Mouse (Mus musculus): ENCODE measurements at regions not wholly inside any gene's neighbourhood (a gene's known extent, or its start where the extent isn't known, plus 50 kb on each side); places are given as distances from the start of the nearest gene placed in this dataset.
"Not testable (repeated sequence)": the region's sequence is repeated elsewhere in the genome, so short reads cannot be mapped to it uniquely, and the experiment has no call there.

GRCm38 (mm10) chr15:38419621-38420020 is 994.3 kb downstream of the 4930447A16Rik start:
- WGBS: 38% methylated on average over 7 of the region's 7 CpGs
- no peak overlapping the region for H3K4me3 ChIP-seq (ENCODE audit: low read length)
- H3K9me3 ChIP-seq (ENCODE audit: control insufficient read depth, low read length): no peaks in the 10 kb centered on the region
- peak overlapping the region; percentile 43; the same call in 1 of the 2 replicates for H3K27ac ChIP-seq (ENCODE audit: low read length)
- H3K4me2 ChIP-seq (ENCODE audit: low read depth, low read length): no peak overlapping the region
- no peaks in the 10 kb centered on the region for H3K27me3 ChIP-seq (replicated peaks; ENCODE audit: control insufficient read depth, insufficient read depth, low read length)
- H3K4me1 ChIP-seq (ENCODE audit: control insufficient read depth, insufficient read depth, low read length): peaks cover 19% of the 10 kb centered on the region
- no peak for ATAC-seq
- H3K9ac ChIP-seq (ENCODE audit: low read depth, low read length): no peak overlapping the region
- H3K36me3 ChIP-seq (ENCODE audit: control insufficient read depth, insufficient read depth, low read length): no peaks in the 10 kb centered on the region

- Histone ChIP-seq H3K27me3 (replicated peaks; ENCODE audit: control insufficient read depth, insufficient read depth, low read length) (no peaks in the 10 kb centered on the region), H3K4me3 (ENCODE audit: low read length) (no peak overlapping the region), H3K4me1 (ENCODE audit: control insufficient read depth, insufficient read depth, low read length) (peaks cover 19% of the 10 kb centered on the region), H3K36me3 (ENCODE audit: control insufficient read depth, insufficient read depth, low read length) (no peaks in the 10 kb centered on the region), H3K9me3 (ENCODE audit: control insufficient read depth, low read length) (no peaks in the 10 kb centered on the region), H3K4me2 (ENCODE audit: low read depth, low read length) (no peak overlapping the region), H3K27ac (ENCODE audit: low read length) (peak overlapping the region; percentile 50), H3K9ac (ENCODE audit: low read depth, low read length) (no peak overlapping the region)
- 27% methylated on average over 3 of the region's 3 CpGs for WGBS
- peak; percentile 75 for ATAC-seq
These were observed 995.4 kb downstream of the 4930447A16Rik start for GRCm38 (mm10) chr15:38420784-38421183.

DNA sequence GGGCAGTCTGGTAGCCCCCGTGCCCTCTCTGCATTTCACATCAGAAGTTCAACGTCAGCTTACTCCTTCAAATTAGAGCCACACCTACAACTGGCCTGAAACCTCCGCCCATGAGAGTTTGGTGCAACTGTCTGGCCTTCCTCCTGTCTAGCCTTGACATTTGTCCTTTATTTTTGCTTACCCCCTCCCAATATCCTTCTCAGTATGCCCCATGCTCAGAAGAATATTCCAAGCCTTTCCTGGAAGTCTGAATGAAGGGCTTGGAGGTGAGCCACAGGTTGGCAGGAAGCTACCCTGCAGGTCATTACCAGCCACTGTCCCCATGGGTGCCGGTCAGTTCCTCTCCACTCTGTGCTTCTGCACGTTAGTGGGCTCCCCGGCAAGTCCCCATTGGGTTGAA is 997.4 kb downstream of the 4930447A16Rik start:
- no peak for ATAC-seq
- H3K9me3 ChIP-seq (ENCODE audit: control insufficient read depth, low read length): no peaks in the 10 kb centered on the region
- no peaks in the 10 kb centered on the region for H3K27me3 ChIP-seq (replicated peaks; ENCODE audit: control insufficient read depth, insufficient read depth, low read length)
- no peak overlapping the region for H3K4me2 ChIP-seq (ENCODE audit: low read depth, low read length)
- no peak overlapping the region for H3K9ac ChIP-seq (ENCODE audit: low read depth, low read length)
- WGBS: 80% methylated on average over 6 of the region's 6 CpGs
- H3K4me1 ChIP-seq (ENCODE audit: control insufficient read depth, insufficient read depth, low read length): peaks cover 19% of the 10 kb centered on the region
- H3K27ac ChIP-seq (ENCODE audit: low read length): no peak overlapping the region
- H3K4me3 ChIP-seq (ENCODE audit: low read length): no peak overlapping the region
- no peaks in the 10 kb centered on the region for H3K36me3 ChIP-seq (ENCODE audit: control insufficient read depth, insufficient read depth, low read length)

DNA sequence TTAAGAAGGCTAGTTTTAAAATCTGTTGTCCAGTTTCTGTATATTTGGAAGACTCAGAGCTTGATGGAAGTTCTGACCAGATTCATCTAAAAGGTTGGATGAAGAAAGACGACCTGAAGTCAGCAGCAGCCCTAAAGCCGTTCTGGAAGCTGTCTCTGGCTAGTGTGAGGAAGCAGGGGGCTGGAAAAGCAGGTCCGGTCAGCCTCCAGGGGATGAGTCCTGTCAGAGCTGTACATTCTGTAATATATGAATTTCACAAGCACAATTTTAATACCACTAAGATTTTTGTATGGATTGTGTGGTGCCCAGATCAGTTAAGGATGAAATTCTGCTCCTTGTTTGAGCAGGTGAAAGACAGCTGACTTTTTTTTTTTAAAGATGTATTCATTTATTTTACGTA is 1000.2 kb downstream of the 4930447A16Rik start:
- Histone ChIP-seq H3K4me1 (ENCODE audit: control insufficient read depth, insufficient read depth, low read length) (peaks cover 7% of the 10 kb centered on the region), H3K27me3 (replicated peaks; ENCODE audit: control insufficient read depth, insufficient read depth, low read length) (no peaks in the 10 kb centered on the region), H3K4me2 (ENCODE audit: low read depth, low read length) (no peak overlapping the region), H3K9me3 (ENCODE audit: control insufficient read depth, low read length) (no peaks in the 10 kb centered on the region), H3K9ac (ENCODE audit: low read depth, low read length) (no peak overlapping the region), H3K27ac (ENCODE audit: low read length) (no peak overlapping the region), H3K4me3 (ENCODE audit: low read length) (no peak overlapping the region), H3K36me3 (ENCODE audit: control insufficient read depth, insufficient read depth, low read length) (no peaks in the 10 kb centered on the region)
- ATAC-seq: no peak
- WGBS: 68% methylated on average over 4 of the region's 4 CpGs

DNA sequence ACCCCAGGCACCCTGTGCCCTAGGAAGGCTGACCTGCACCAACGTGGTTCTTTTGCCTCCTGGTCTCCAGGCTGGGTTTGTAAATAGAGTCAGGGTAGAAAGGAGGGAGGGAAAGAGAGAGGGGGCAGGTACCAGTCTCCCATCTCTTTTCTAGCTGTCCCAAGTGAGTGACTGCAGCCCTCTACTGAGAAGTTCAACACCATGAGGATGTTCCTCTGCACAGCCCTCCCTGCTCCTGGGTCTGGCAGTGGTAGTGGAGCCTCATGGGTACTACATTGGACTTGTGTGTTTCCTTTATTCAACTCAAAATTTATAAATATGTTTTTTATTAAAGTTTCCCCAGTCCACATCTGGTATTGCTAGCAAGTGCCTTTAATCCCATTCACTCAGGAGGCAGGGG is 1002.6 kb downstream of the 4930447A16Rik start:
- Histone ChIP-seq H3K27me3 (replicated peaks; ENCODE audit: control insufficient read depth, insufficient read depth, low read length) (no peaks in the 10 kb centered on the region), H3K9me3 (ENCODE audit: control insufficient read depth, low read length) (no peaks in the 10 kb centered on the region), H3K9ac (ENCODE audit: low read depth, low read length) (no peak overlapping the region), H3K36me3 (ENCODE audit: control insufficient read depth, insufficient read depth, low read length) (no peaks in the 10 kb centered on the region), H3K4me3 (ENCODE audit: low read length) (no peak overlapping the region), H3K4me2 (ENCODE audit: low read depth, low read length) (no peak overlapping the region), H3K27ac (ENCODE audit: low read length) (no peak overlapping the region), H3K4me1 (ENCODE audit: control insufficient read depth, insufficient read depth, low read length) (no peaks in the 10 kb centered on the region)
- WGBS: 43% methylated on average over 1 of the region's 1 CpGs
- no peak for ATAC-seq

GRCm38 (mm10) chr15:38431668-38432067 is 1006.3 kb downstream of the 4930447A16Rik start:
- no peak overlapping the region for H3K4me3 ChIP-seq (ENCODE audit: low read length)
- H3K9me3 ChIP-seq (ENCODE audit: control insufficient read depth, low read length): 0 out of 2 replicates have a peak, but pooled peaks cover 5% of the 10 kb centered on the region
- no peak overlapping the region for H3K9ac ChIP-seq (ENCODE audit: low read depth, low read length)
- no peaks in the 10 kb centered on the region for H3K36me3 ChIP-seq (ENCODE audit: control insufficient read depth, insufficient read depth, low read length)
- no peaks in the 10 kb centered on the region for H3K27me3 ChIP-seq (replicated peaks; ENCODE audit: control insufficient read depth, insufficient read depth, low read length)
- peak; percentile 70 for ATAC-seq
- H3K27ac ChIP-seq (ENCODE audit: low read length): no peak overlapping the region
- H3K4me1 ChIP-seq (ENCODE audit: control insufficient read depth, insufficient read depth, low read length): no peaks in the 10 kb centered on the region
- H3K4me2 ChIP-seq (ENCODE audit: low read depth, low read length): no peak overlapping the region
- 57% methylated on average over 2 of the region's 2 CpGs for WGBS

DNA sequence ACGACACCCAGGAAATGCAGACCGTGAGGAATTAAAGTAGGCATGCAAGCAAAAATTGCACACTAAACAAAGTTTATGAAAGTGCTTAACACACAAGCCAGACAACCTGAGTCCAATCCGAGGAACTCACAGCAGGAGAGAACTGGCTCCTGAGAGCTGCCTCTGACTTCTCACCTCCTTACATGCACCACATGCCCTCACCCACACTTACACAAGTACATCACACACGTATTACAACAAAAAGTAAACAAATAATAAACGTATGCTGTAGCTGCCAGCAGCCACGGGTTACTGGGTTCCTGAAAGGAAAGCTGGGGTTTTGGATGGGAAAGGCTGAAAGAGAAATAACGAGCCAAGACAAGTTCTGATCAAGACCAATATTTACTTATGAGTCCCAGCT is 1008.0 kb downstream of the 4930447A16Rik start:
- Histone ChIP-seq H3K27ac (ENCODE audit: low read length) (no peak overlapping the region), H3K9ac (ENCODE audit: low read depth, low read length) (no peak overlapping the region), H3K4me1 (ENCODE audit: control insufficient read depth, insufficient read depth, low read length) (no peaks in the 10 kb centered on the region), H3K9me3 (ENCODE audit: control insufficient read depth, low read length) (0 out of 2 replicates have a peak, but pooled peaks cover 5% of the 10 kb centered on the region), H3K27me3 (replicated peaks; ENCODE audit: control insufficient read depth, insufficient read depth, low read length) (no peaks in the 10 kb centered on the region), H3K4me2 (ENCODE audit: low read depth, low read length) (no peak overlapping the region), H3K4me3 (ENCODE audit: low read length) (no peak overlapping the region), H3K36me3 (ENCODE audit: control insufficient read depth, insufficient read depth, low read length) (no peaks in the 10 kb centered on the region)
- no peak for ATAC-seq
- 65% methylated on average over 7 of the region's 7 CpGs for WGBS

GRCm38 (mm10) chr15:38434239-38434638 is 1008.9 kb downstream of the 4930447A16Rik start:
- not testable (repeated sequence) for H3K4me2 ChIP-seq (ENCODE audit: low read depth, low read length); H3K4me1 ChIP-seq (ENCODE audit: control insufficient read depth, insufficient read depth, low read length); H3K4me3 ChIP-seq (ENCODE audit: low read length); H3K36me3 ChIP-seq (ENCODE audit: control insufficient read depth, insufficient read depth, low read length); ATAC-seq; H3K9ac ChIP-seq (ENCODE audit: low read depth, low read length); H3K9me3 ChIP-seq (ENCODE audit: control insufficient read depth, low read length); H3K27ac ChIP-seq (ENCODE audit: low read length); H3K27me3 ChIP-seq (replicated peaks; ENCODE audit: control insufficient read depth, insufficient read depth, low read length)
- 95% methylated on average over 2 of the region's 2 CpGs for WGBS

Measured in intestine, embryonic 16.5 days (tissue).